Mouse (Mus musculus): ENCODE results near the gene Ctu1.
"Not testable (repeated sequence)": the region's sequence is repeated elsewhere in the genome, so short reads cannot be mapped to it uniquely, and the experiment has no call there.

Gene Ctu1

GRCm38 (mm10) chr7:43671809-43672580, at the start of gene Ctu1:
Gene Ctu1, plus strand, starts transcription at chr7:43672016.
- peak; percentile 93 for DNase-seq (ENCODE audit: low spot score)

GRCm38 (mm10) chr7:43622927-43623326, 48.9 kb upstream of the Ctu1 start:
- no peak for DNase-seq (ENCODE audit: low spot score)

GRCm38 (mm10) chr7:43623819-43624218, 48.0 kb upstream of the Ctu1 start:
- DNase-seq (ENCODE audit: low spot score): peak; percentile 31

DNA sequence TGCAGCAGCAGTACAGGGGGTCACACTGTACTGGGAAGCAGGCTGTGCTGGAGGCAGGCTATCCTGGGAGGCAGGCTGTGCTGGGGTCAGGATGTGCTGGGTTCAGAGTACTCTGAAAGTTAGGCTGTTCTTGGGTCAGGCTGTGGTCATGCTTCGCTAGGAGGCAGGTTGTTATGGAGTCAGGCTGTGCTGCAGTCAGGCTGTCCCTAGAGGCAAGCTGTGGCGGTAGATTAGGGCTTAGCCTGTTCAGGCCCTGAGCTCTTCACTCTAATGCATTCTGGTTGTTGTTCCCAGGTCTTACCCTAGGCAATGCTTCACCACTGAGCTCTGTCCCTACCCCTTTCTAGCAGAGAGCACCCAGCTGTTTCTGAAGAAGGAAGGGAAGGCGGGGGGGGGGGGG, 46.8 kb upstream of the Ctu1 start:
- DNase-seq (ENCODE audit: low spot score): no peak

DNA sequence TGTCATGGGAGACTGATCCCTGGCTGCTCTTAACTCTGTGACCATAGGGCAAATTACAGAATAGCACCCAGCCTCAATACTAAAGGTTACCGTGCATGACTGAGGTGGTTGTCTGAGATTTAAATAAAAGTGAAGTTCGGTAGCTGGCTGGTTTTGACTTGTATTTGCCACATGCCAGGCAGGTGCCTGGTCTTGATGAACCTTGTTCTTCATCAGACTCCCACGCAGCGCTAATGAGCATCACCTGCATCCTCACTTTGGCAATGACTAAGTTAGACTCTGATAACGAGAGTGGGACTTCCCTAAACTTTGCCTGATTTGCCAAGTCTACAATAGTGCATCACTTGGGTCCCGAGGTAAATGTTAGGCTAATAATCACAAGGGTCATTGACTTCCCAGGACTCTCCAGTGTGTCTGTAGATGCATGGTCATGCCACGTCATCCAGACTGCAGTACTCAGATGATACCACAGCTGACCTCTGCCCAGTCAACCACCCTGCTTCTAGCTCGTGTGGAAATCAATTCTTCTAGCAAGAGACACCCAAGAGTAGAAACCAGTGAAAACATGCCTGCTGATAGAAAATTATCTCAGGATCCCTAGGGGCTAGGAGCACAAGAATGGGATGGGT, 45.9 kb upstream of the Ctu1 start:
- no peak for DNase-seq (ENCODE audit: low spot score)

- no peak for DNase-seq (ENCODE audit: low spot score)
Observed at GRCm38 (mm10) chr7:43633940-43634339, 37.9 kb upstream of the Ctu1 start.

DNA sequence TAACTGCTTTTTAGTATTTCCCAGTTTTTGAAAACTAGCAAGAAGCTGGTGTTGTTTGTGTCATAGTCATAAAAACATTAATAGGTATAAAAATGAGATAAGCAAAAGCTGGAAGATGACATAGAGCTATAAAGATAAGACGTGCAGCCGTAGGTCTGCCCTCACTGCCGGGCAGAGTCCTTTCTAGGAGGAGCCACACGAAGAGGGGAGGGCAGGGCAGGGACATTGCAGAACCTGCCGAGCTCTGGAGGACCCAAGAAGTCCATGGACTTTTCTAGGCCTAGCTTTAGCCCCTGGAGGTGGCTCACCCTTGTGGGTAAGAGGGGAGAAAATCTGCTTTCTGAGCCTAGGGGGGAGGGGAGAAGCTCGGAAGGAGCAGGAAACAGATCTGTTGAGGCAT, 37.3 kb upstream of the Ctu1 start, which contains the start of gene Ceacam18:
Gene Ceacam18, plus strand, starts transcription at position 208 of the 400 bp plus-strand sequence.
- DNase-seq (ENCODE audit: low spot score): no peak

DNA sequence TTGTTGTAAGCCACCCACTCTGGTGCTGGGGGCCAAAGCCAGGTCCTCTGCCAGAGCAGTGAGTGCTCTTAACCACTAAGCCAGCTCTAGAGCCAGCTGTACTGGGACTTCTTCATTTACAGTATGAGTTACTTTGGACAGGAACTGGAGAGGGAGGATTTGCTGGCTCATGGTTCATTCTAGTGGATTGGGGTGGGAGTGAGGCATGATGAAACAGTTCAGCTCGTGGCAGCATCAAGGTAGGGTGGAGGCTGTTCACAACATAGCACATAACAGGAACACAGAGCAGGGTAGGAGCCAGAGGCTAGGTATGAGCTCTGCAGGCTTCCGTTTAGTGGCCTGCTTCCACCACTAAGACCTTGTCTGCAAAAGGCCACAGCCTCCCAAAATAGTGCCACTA, 35.6 kb upstream of the Ctu1 start:
- DNase-seq (ENCODE audit: low spot score): no peak

DNA sequence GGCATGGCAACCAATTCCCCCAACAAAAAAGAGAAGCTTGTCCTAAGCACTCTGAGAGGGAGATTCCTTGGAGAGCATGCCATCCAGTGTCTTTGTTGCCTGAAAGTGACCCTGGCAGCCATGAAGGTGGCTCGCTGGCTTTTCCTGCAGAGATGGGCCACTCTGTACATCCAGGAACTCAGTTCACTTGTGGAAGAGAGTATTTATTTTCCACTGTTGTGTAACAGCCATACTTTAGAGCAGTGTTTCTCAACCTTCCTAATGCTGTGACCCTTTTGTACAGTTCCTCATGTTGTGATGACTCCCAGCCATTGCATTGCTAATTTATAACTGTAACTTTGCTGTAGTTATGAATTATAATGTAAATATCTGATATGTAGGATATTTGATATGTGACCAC, 34.7 kb upstream of the Ctu1 start:
- DNase-seq (ENCODE audit: low spot score): no peak

DNA sequence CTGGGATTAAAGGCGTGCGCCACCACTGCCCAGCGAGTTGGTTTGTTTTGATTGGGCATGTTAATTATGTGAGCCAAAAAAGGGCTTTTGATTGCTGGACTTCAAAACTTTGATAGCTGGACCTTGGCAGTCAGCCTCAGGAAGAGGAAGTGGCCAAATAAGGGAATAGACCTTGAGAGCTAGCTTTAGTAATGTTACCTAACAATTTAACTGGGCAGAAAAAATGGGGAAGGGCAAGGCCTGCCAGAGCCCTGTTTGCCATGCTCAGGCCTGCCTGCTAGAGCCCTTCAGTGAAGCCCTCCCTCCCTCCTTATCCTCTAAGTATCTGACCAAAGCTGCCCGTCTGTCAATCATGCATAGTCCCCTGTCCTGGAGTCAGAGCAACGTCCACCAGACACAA, 29.2 kb upstream of the Ctu1 start:
- no peak for DNase-seq (ENCODE audit: low spot score)

GRCm38 (mm10) chr7:43643046-43643652, 28.7 kb upstream of the Ctu1 start:
- DNase-seq (ENCODE audit: low spot score): no peak

GRCm38 (mm10) chr7:43652683-43653082, 19.1 kb upstream of the Ctu1 start:
- no peak for DNase-seq (ENCODE audit: low spot score)

- DNase-seq (ENCODE audit: low spot score): no peak
Observed at GRCm38 (mm10) chr7:43654519-43654918, 17.3 kb upstream of the Ctu1 start.

DNA sequence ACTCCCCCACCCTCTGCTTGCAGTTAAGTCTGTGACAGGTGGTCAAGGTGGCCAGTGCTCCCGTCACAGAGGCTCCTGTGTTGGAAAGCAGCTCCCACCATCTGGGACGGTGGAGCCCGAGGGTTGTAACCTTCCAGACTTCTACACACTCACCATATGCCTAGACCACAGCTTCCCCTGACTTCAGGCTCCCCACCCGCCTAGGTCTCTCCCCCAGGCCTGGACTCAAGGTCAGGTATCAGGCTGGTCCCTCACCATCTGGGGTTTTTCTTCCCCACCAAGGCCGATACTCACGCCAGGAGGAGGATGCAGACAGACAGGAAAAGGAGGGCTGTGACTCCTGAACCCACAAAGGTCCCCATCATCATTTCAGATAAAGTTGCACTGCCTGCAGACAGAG, 15.6 kb upstream of the Ctu1 start:
- no peak for DNase-seq (ENCODE audit: low spot score)

GRCm38 (mm10) chr7:43660002-43660401, 11.8 kb upstream of the Ctu1 start, which contains the start of gene Siglece:
Gene Siglece, minus strand, starts transcription at chr7:43660161.
- no peak for DNase-seq (ENCODE audit: low spot score)

GRCm38 (mm10) chr7:43662804-43663203, 9.0 kb upstream of the Ctu1 start:
- DNase-seq (ENCODE audit: low spot score): no peak

DNA sequence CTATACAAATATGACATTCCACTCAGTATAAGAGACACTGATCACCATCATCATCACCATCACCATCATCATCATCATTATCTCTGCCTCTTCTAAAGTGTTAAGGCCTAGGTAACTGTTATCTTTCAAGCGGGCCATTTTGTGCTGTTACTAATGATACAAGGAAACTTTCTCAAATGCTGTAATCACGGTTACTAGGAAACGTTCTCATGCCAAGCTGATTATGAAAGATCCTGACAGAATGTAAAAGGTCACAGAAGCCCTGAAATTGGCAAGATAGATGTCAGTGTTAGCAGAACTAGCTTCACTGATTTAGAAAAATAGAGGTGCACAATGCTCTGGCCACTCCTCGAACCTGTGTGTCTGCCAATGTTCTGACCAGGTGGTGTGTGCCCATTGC, 4.6 kb upstream of the Ctu1 start:
- not testable (repeated sequence) for DNase-seq (ENCODE audit: low spot score)

DNA sequence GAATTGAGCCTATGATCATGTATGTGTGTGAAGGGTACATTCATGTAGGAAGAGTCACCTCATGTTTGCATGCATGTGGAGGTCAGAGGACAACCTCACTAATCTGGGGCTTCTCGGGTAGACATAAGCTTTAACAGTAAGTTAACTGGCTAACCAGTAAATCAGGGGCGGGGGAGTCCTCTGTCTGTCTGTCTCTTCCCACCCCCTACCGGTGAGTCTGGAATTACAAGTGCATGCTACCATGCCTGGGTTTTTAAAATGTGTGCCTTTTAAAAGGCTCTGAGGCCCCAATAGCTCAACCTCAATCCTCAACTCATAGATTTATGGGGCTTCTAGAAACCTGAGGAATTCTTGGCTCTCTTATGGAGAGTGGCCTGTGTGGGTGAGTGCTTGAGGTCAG, 3.2 kb upstream of the Ctu1 start:
- peak; percentile 31 for DNase-seq (ENCODE audit: low spot score)

- DNase-seq (ENCODE audit: low spot score): no peak
Observed at GRCm38 (mm10) chr7:43671064-43671808, 580 bp upstream of the Ctu1 start.

GRCm38 (mm10) chr7:43672581-43673260, 905 bp downstream of the Ctu1 start:
- peak; percentile 17 for DNase-seq (ENCODE audit: low spot score)

- no peak for DNase-seq (ENCODE audit: low spot score)
Observed at GRCm38 (mm10) chr7:43675091-43675490, 3.3 kb downstream of the Ctu1 start.

- no peak for DNase-seq (ENCODE audit: low spot score)
Observed at GRCm38 (mm10) chr7:43678517-43678916, 6.7 kb downstream of the Ctu1 start.

Data from embryo, embryonic 10 days (tissue).